Mouse (Mus musculus) erythroblast, embryonic 14.5 days (primary cell): ENCODE data around the gene Zfp639. TPM values are rescaled to one million over a fixed set of nuclear protein-coding genes. Genes with fewer than 3 reads are reported as not detected.

Experiments
- H3K27me3 ChIP-seq: 2 replicates; pipeline ENCODE4 v1.6.1; 2012; ENCODE audit warnings: inconsistent platforms; ENCODE audit not compliant: control insufficient read depth
- H3K36me3 ChIP-seq: 2 replicates; pipeline ENCODE4 v1.6.1; 2012; ENCODE audit warnings: mild to moderate bottlenecking, inconsistent platforms; ENCODE audit not compliant: control insufficient read depth
- H3K4me1 ChIP-seq: 2 replicates; pipeline ENCODE4 v1.6.1; 2012; ENCODE audit warnings: inconsistent platforms; ENCODE audit not compliant: control insufficient read depth
- H3K4me3 ChIP-seq: replicated peaks from 2 replicates; pipeline ENCODE3; 2012; ENCODE audit warnings: moderate library complexity, mild to moderate bottlenecking, inconsistent platforms
- H3K9me3 ChIP-seq: 2 replicates; pipeline ENCODE4 v1.6.1; 2012; ENCODE audit warnings: low read length, inconsistent platforms, mixed read lengths; ENCODE audit not compliant: control insufficient read depth
- GATA1 ChIP-seq: IDR thresholded peaks from 2 replicates; pipeline ENCODE4 v1.6.1; 2012; ENCODE audit warnings: low read length, inconsistent platforms, mixed read lengths
- TAL1 ChIP-seq: IDR thresholded peaks from 3 replicates; pipeline ENCODE4 v1.6.1; 2012; ENCODE audit warnings: low read length, inconsistent platforms, mixed read lengths
- polyA plus RNA-seq: library from polyadenylated mRNA; stranded (reverse); fragments of >175 nt; gene quantifications from 2 replicates; pipeline ENCODE4 v1.2.3, GENCODE M21; 2012

Zfp639 gene
- polyA plus RNA-seq, 1 experiment, result 0.16 TPM

DNA sequence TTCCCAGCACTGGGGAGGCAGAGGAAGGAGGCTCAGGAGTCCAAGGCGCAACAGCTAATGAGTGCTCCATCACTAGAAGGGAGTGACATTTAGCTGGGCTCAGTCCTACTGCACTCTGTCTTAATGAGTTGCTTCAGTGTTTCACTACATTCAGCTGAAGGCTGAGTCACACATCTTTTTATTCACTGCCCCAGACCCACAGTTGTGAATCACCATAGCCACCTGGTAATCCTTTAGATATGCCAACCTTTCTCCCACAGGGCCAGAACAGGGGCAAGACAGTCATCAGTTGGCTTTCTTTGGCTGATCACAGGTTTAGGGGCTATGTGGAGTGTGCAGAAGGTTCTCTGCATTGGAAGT lies 13.4 kb upstream of the Zfp639 start:
- no peak overlapping the region for H3K4me3 ChIP-seq
- H3K27me3 ChIP-seq, result no peaks in the 10 kb centered on the region
- H3K36me3 ChIP-seq, result no peaks in the 10 kb centered on the region
- H3K9me3 ChIP-seq, result no peaks in the 10 kb centered on the region
- H3K4me1 ChIP-seq, result no peaks in the 10 kb centered on the region
- TF ChIP-seq TAL1 (no peak), GATA1 (no peak)

DNA sequence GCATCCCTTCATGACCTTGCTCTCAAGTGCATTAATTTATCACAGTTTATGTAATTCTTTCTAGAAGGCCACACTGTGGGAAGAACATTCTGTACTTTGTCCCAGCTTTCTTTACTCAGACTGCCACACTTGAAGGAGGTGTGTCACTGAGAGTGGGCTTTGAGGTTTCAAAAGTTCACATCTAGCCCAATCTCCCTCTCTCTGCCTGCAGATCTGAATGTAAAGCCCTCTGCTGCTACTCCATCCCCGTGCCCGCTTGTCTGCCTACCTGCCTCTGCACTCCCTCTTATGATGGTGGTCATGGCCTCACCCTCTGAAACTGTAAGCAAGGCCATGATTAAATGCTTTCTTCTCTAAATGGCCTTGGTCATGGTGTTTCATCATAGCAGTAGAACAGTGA lies 9.7 kb upstream of the Zfp639 start:
- Histone ChIP-seq H3K4me1 (no peaks in the 10 kb centered on the region), H3K4me3 (no peak overlapping the region), H3K36me3 (no peaks in the 10 kb centered on the region), H3K9me3 (no peaks in the 10 kb centered on the region), H3K27me3 (no peaks in the 10 kb centered on the region)
- no peak for TF ChIP-seq TAL1
- TF ChIP-seq GATA1, result no peak

- Histone ChIP-seq H3K27me3 (no peaks in the 10 kb centered on the region), H3K4me1 (peaks cover 23% of the 10 kb centered on the region), H3K4me3 (no peak overlapping the region), H3K9me3 (no peaks in the 10 kb centered on the region), H3K36me3 (no peaks in the 10 kb centered on the region)
- TF ChIP-seq TAL1 (no peak), GATA1 (no peak)
Measured at GRCm38 (mm10) chr3:32505841-32506240, 4.2 kb upstream of the Zfp639 start.

GRCm38 (mm10) chr3:32506366-32507225 lies 3.5 kb upstream of the Zfp639 start:
- TF ChIP-seq GATA1, result no peak
- no peak for TF ChIP-seq TAL1
- Histone ChIP-seq H3K27me3 (no peaks in the 10 kb centered on the region), H3K4me3 (no peak overlapping the region), H3K36me3 (no peaks in the 10 kb centered on the region), H3K9me3 (no peaks in the 10 kb centered on the region), H3K4me1 (peaks cover 30% of the 10 kb centered on the region)

DNA sequence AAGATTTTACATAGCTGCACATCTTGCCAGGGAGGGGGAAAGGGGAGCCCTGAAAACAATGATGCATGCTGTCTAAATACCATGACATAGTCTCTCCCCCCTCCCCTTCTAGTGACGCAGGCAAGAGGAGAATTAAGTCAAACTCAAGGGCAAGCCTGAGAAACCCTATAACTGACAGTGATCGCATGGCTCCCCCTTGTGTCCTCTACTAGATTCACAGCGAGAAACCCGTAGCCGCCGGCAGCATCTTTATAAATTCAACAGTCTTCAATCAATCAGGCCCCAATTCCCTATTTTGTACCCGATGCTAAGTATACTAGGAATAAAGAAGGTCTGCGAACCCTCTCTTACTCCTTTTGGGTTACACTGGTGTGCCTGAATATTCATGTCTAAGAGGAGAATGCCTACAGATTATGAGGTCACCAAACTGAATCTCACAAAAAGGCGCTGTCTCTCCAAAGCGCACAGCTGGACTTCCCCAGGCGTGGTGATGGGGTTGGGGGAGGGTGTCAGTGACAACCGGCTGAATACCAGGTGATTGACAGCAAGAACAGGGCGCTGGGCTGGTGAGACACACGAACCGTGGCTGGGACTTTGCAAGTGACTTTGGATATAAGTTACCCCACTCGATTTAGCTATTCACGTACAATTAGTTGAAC lies 1.3 kb upstream of the Zfp639 start:
- Histone ChIP-seq H3K4me1 (peaks cover 52% of the 10 kb centered on the region), H3K36me3 (peaks cover 2% of the 10 kb centered on the region), H3K27me3 (no peaks in the 10 kb centered on the region), H3K4me3 (peak overlapping the region; percentile 37), H3K9me3 (no peaks in the 10 kb centered on the region)
- TF ChIP-seq GATA1 (no peak), TAL1 (no peak)

DNA sequence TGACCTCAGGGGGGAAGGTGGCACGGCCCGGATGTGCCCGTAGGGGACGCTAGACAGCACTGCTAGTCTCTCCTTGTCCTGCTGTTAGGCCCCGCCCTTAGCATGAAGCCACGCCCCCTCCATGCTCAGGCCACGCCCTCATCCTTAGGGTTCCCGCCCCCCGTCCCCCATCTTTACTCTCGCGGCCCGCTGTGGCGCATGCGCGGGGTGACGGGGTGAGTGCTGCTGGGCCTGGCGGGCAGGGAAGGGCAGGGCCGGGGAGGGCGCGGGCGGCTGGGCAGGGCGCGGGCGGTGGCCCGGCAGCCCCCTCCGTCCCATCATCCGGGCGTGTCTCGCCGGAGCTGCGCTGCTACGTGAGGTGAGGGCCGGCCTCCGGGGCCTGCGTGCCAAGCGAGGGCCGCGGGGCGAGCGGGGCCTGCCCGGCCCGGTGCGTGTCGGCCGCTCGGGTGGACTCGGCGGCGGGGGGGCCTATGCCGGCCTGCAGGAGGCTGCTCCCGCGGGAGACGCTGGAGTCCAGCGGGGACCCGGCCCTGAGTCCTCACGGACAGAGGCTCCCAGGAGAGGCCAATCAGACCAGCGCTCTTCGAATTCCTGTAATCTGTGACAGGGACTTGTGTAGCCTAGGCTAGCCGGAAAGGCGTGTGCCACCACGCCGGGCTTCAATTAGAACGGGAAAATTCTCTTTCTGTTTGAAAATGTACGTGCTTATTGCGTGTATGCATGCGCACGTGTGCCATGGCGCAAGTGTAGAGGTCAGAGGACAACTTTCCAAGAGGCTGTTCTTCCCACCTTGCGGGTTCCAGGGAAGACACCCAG lies 524 bp downstream of the Zfp639 start:
- peaks cover 65% of the 10 kb centered on the region for H3K4me1 ChIP-seq
- TF ChIP-seq GATA1 (no peak), TAL1 (no peak)

GRCm38 (mm10) chr3:32511191-32511550 lies 1.1 kb downstream of the Zfp639 start:
- no peaks in the 10 kb centered on the region for H3K27me3 ChIP-seq
- no peak for TF ChIP-seq TAL1
- TF ChIP-seq GATA1, result no peak

More for the DNA sequence above, 524 bp downstream of the Zfp639 start:
- H3K9me3 ChIP-seq, result no peaks in the 10 kb centered on the region
- no peaks in the 10 kb centered on the region for H3K27me3 ChIP-seq
- peaks cover 15% of the 10 kb centered on the region for H3K36me3 ChIP-seq
- H3K4me3 ChIP-seq, result peak overlapping the region; percentile 90

GRCm38 (mm10) chr3:32512686-32513284 lies 2.7 kb downstream of the Zfp639 start:
- H3K36me3 ChIP-seq, result peaks cover 37% of the 10 kb centered on the region
- H3K4me1 ChIP-seq, result peaks cover 70% of the 10 kb centered on the region
- no peaks in the 10 kb centered on the region for H3K27me3 ChIP-seq
- H3K4me3 ChIP-seq, result peak overlapping the region; percentile 90
- TF ChIP-seq TAL1 (no peak), GATA1 (no peak)
- H3K9me3 ChIP-seq, result no peaks in the 10 kb centered on the region

More at GRCm38 (mm10) chr3:32511191-32511550, 1.1 kb downstream of the Zfp639 start:
- Histone ChIP-seq H3K9me3 (no peaks in the 10 kb centered on the region), H3K4me3 (peak overlapping the region; percentile 90), H3K36me3 (peaks cover 21% of the 10 kb centered on the region), H3K4me1 (peaks cover 70% of the 10 kb centered on the region)

DNA sequence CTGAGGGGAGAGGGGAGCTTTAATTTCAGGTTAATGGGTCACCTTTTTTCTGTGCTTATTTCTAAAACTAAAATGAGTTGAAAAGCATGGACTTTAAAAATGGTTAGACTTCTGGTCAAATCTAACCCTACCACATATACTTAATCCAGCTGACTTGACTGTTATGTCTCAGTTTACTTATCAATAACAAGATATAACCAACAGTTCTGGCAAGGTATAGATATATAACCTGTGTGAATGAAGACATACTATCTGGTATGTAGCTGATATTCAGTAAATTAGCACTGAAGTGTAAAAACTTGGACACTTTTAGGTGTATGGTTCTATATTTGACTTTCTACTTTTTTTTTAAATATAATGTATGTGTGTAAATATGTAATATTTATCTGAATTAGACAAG lies 3.5 kb downstream of the Zfp639 start:
- TF ChIP-seq GATA1 (no peak), TAL1 (no peak)
- Histone ChIP-seq H3K36me3 (peaks cover 44% of the 10 kb centered on the region), H3K4me1 (peaks cover 69% of the 10 kb centered on the region), H3K9me3 (no peaks in the 10 kb centered on the region), H3K4me3 (peak overlapping the region; percentile 90), H3K27me3 (no peaks in the 10 kb centered on the region)
